Mouse (Mus musculus): ENCODE measurements at regions not wholly inside any gene's neighbourhood (a gene's known extent, or its start where the extent isn't known, plus 50 kb on each side); places are given as distances from the start of the nearest gene placed in this dataset.

DNA sequence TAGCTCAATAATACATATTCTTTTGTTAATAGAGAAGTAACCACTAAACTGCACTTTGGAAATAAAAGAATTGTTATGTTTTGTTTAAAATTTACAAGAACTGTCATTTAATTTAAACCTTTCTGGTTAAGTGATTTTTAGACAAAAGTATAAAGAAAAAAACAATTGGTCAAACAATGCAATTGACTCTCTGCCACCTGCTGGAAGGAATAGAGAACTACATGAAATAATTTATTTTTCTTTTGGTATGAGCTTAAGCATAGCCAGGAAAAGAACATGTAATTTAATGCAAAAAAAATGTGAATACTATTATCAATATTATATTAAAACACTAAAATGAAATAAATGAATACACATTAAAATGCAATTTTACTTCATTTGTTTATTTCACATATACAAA is 465.5 kb upstream of the Pcdh10 start:
- no peaks in the 10 kb centered on the region for H3K4me1 ChIP-seq (ENCODE audit: insufficient read depth, low read length)
- H3K27me3 ChIP-seq (ENCODE audit: insufficient read depth, low read length), result no peaks in the 10 kb centered on the region
- peak; percentile 63 for TF ChIP-seq CTCF (IDR thresholded peaks at IDR 0.05; ENCODE audit: low read depth)
- peak; percentile 63 for DNase-seq (ENCODE audit: low spot score)
- ATAC-seq, result no peak
- no peaks in the 10 kb centered on the region for H3K9me3 ChIP-seq (ENCODE audit: low read length)
- no peak overlapping the region for H3K4me2 ChIP-seq (ENCODE audit: low read depth, low read length)
- H3K27ac ChIP-seq, result no peak overlapping the region
- H3K9ac ChIP-seq (replicated peaks; ENCODE audit: low read length), result no peak overlapping the region
- no peaks in the 10 kb centered on the region for H3K36me3 ChIP-seq (ENCODE audit: insufficient read depth, low read length)
- no peak overlapping the region for H3K4me3 ChIP-seq (ENCODE audit: low read length)

DNA sequence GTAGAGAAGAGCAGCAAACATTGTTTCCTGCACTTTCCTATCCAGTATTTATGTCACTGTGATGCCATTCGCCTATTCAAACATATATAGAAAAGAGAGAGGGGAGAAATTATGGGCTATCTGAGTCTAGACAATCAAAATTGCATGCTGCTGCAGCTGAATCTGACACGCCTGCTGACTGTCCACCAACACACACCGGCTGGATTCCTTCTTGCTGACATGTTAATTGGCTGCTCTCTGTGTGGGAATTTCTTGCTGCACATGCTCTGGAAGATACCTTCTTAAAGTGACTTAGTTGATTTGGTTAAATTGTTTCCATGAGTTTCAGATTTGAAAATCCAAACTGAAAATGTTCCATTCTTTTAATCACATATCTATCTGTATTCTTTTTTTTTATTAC is 463.9 kb upstream of the Pcdh10 start:
- Histone ChIP-seq H3K4me2 (ENCODE audit: low read depth, low read length) (no peak overlapping the region), H3K4me1 (ENCODE audit: insufficient read depth, low read length) (no peaks in the 10 kb centered on the region), H3K36me3 (ENCODE audit: insufficient read depth, low read length) (no peaks in the 10 kb centered on the region), H3K4me3 (ENCODE audit: low read length) (no peak overlapping the region), H3K9ac (replicated peaks; ENCODE audit: low read length) (no peak overlapping the region), H3K27ac (no peak overlapping the region), H3K9me3 (ENCODE audit: low read length) (no peaks in the 10 kb centered on the region), H3K27me3 (ENCODE audit: insufficient read depth, low read length) (no peaks in the 10 kb centered on the region)
- DNase-seq (ENCODE audit: low spot score) (no peak), ATAC-seq (no peak)
- TF ChIP-seq CTCF (IDR thresholded peaks at IDR 0.05; ENCODE audit: low read depth), result no peak
- 73% methylated on average over 3 of the region's 3 CpGs for WGBS

All from hindbrain, postnatal 0 days (tissue).